ENCODE assay signal across 16 mouse cellular contexts in genomic region chr10:81143845-81144437, GRCm38 (mm10). TPM values are rescaled to one million over a fixed set of nuclear protein-coding genes. Genes with fewer than 3 reads are reported as not detected.
DNase-seq lines count a peak whose midpoint lies in the region; ATAC-seq and TF ChIP-seq lines count a peak whose summit lies in the region.
"Had no signal": no experiment of that assay in that cellular context is flagged by ENCODE, and none has a peak within 500 bp of the region (broad histone marks: within the 10 kb centered on the region; RNA-seq: fewer than 3 reads in every experiment).

No protein-coding gene starts in this region.

- no peak for DNase-seq in midbrain, embryonic 10.5 days (ENCODE audit: low spot score)
- DNase-seq in midbrain, embryonic 11.5 days (ENCODE audit: low spot score, missing footprints) = no peak
- DNase-seq in limb, embryonic 10.5 days (ENCODE audit: low spot score) = no peak
- no peak for DNase-seq in stomach, postnatal 0 days (ENCODE audit: low spot score)
- no peak for DNase-seq in left cerebral cortex, adult 11 months (ENCODE audit: low spot score)
- no peak for DNase-seq in kidney, adult 11 months
- DNase-seq: embryo, embryonic 11 days; forebrain, postnatal 0 days; gastrocnemius, postnatal 14 days had no signal

- ATAC-seq in forebrain, embryonic 12.5 days (ENCODE audit: low FRiP score) = no peak
- ATAC-seq in forebrain, embryonic 16.5 days = no peak
- no peak for ATAC-seq in midbrain, embryonic 11.5 days (ENCODE audit: low FRiP score)
- no peak for ATAC-seq in stomach, postnatal 0 days (ENCODE audit: low FRiP score, low TSS enrichment)
- ATAC-seq: activated CD4-positive, CD25-positive, alpha-beta regulatory T cell, adult 4 months; forebrain, postnatal 0 days had no signal

- H3K4me2 ChIP-seq in forebrain, embryonic 12.5 days = no peak overlapping the region
- H3K4me2 ChIP-seq in forebrain, embryonic 16.5 days (ENCODE audit: low read length) = no peak overlapping the region
- H3K4me2 ChIP-seq in midbrain, embryonic 11.5 days = no peak overlapping the region
- no peak overlapping the region for H3K4me2 ChIP-seq in stomach, postnatal 0 days (replicated peaks; ENCODE audit: low read depth)
- H3K4me2 ChIP-seq: embryonic facial prominence, embryonic 12.5 days; heart, embryonic 13.5 days; hindbrain, embryonic 15.5 days had no signal

- TF ChIP-seq EP300 in stomach, postnatal 0 days (optimal IDR thresholded peaks at IDR 0.05) = no peak

- peaks cover 57% of the 10 kb centered on the region for H3K36me3 ChIP-seq in forebrain, embryonic 12.5 days (replicated peaks)
- peaks cover 25% of the 10 kb centered on the region for H3K36me3 ChIP-seq in forebrain, embryonic 16.5 days (ENCODE audit: control insufficient read depth, insufficient read depth)
- peaks cover 62% of the 10 kb centered on the region for H3K36me3 ChIP-seq in midbrain, embryonic 10.5 days
- peaks cover 38% of the 10 kb centered on the region for H3K36me3 ChIP-seq in midbrain, embryonic 11.5 days (ENCODE audit: control insufficient read depth, insufficient read depth, low read length)
- peaks cover 85% of the 10 kb centered on the region for H3K36me3 ChIP-seq in limb, embryonic 10.5 days
- H3K36me3 ChIP-seq in stomach, postnatal 0 days (ENCODE audit: control insufficient read depth, insufficient read depth, low read length) = peaks cover 31% of the 10 kb centered on the region

- no peak overlapping the region for H3K4me3 ChIP-seq in forebrain, embryonic 12.5 days (replicated peaks)
- no peak overlapping the region for H3K4me3 ChIP-seq in forebrain, embryonic 16.5 days (replicated peaks; ENCODE audit: low read length)
- peak overlapping the region; percentile 24 for H3K4me3 ChIP-seq in midbrain, embryonic 10.5 days
- H3K4me3 ChIP-seq in midbrain, embryonic 11.5 days (ENCODE audit: low read depth, low read length) = no peak overlapping the region
- H3K4me3 ChIP-seq in limb, embryonic 10.5 days = peak overlapping the region; percentile 16
- no peak overlapping the region for H3K4me3 ChIP-seq in stomach, postnatal 0 days (ENCODE audit: low read depth, low read length)
- H3K4me3 ChIP-seq: embryonic facial prominence, embryonic 12.5 days; heart, embryonic 13.5 days; hindbrain, embryonic 15.5 days had no signal

- WGBS in forebrain, embryonic 12.5 days = 96% methylated on average over 52 of the region's 52 CpGs
- 95% methylated on average over 52 of the region's 52 CpGs for WGBS in forebrain, embryonic 16.5 days
- 97% methylated on average over 52 of the region's 52 CpGs for WGBS in midbrain, embryonic 10.5 days
- 96% methylated on average over 52 of the region's 52 CpGs for WGBS in midbrain, embryonic 11.5 days
- WGBS in limb, embryonic 10.5 days = 97% methylated on average over 52 of the region's 52 CpGs
- 94% methylated on average over 52 of the region's 52 CpGs for WGBS in stomach, postnatal 0 days

- H3K9me3 ChIP-seq in forebrain, embryonic 12.5 days = no peaks in the 10 kb centered on the region
- H3K9me3 ChIP-seq in forebrain, embryonic 16.5 days (ENCODE audit: control insufficient read depth, low read length) = no peaks in the 10 kb centered on the region
- H3K9me3 ChIP-seq in midbrain, embryonic 10.5 days (replicated peaks) = 0 out of 2 replicates have a peak, but pooled peaks cover 4% of the 10 kb centered on the region
- no peaks in the 10 kb centered on the region for H3K9me3 ChIP-seq in midbrain, embryonic 11.5 days (ENCODE audit: control insufficient read depth, low read length)
- H3K9me3 ChIP-seq in limb, embryonic 10.5 days (replicated peaks) = no peaks in the 10 kb centered on the region
- H3K9me3 ChIP-seq in stomach, postnatal 0 days (ENCODE audit: control insufficient read depth, low read length) = no peaks in the 10 kb centered on the region
- H3K9me3 ChIP-seq: embryonic facial prominence, embryonic 12.5 days; heart, embryonic 13.5 days; hindbrain, embryonic 15.5 days had no signal

- H3K9ac ChIP-seq in forebrain, embryonic 12.5 days = no peak overlapping the region
- H3K9ac ChIP-seq in forebrain, embryonic 16.5 days (replicated peaks; ENCODE audit: low read depth, low read length) = no peak overlapping the region
- H3K9ac ChIP-seq in midbrain, embryonic 11.5 days (ENCODE audit: low read length) = no peak overlapping the region
- no peak overlapping the region for H3K9ac ChIP-seq in stomach, postnatal 0 days (ENCODE audit: low read length)
- H3K9ac ChIP-seq: embryonic facial prominence, embryonic 12.5 days; forebrain, postnatal 0 days; hindbrain, embryonic 15.5 days had no signal

- no peaks in the 10 kb centered on the region for H3K27me3 ChIP-seq in forebrain, embryonic 12.5 days
- H3K27me3 ChIP-seq in forebrain, embryonic 16.5 days (replicated peaks; ENCODE audit: control insufficient read depth, insufficient read depth, low read length) = no peaks in the 10 kb centered on the region
- no peaks in the 10 kb centered on the region for H3K27me3 ChIP-seq in midbrain, embryonic 10.5 days (ENCODE audit: low read depth, poor library complexity, severe bottlenecking)
- no peaks in the 10 kb centered on the region for H3K27me3 ChIP-seq in midbrain, embryonic 11.5 days (ENCODE audit: control insufficient read depth, insufficient read depth, low read length)
- no peaks in the 10 kb centered on the region for H3K27me3 ChIP-seq in limb, embryonic 10.5 days (ENCODE audit: low read depth, poor library complexity, severe bottlenecking)
- no peaks in the 10 kb centered on the region for H3K27me3 ChIP-seq in stomach, postnatal 0 days (ENCODE audit: control insufficient read depth, insufficient read depth, low read length)
- H3K27me3 ChIP-seq: embryonic facial prominence, embryonic 12.5 days; heart, embryonic 13.5 days; hindbrain, embryonic 15.5 days; Patski had no signal

- H3K27ac ChIP-seq in forebrain, embryonic 12.5 days = peak overlapping the region; percentile 19; the same call in 1 of the 2 replicates
- H3K27ac ChIP-seq in forebrain, embryonic 16.5 days (ENCODE audit: low read length) = no peak overlapping the region
- no peak overlapping the region for H3K27ac ChIP-seq in midbrain, embryonic 10.5 days (replicated peaks)
- H3K27ac ChIP-seq in midbrain, embryonic 11.5 days (ENCODE audit: low read depth, low read length) = no peak overlapping the region
- no peak overlapping the region for H3K27ac ChIP-seq in limb, embryonic 10.5 days
- 0 out of 2 replicates have a peak overlapping the region, but pooled peaks have one; percentile 96 for H3K27ac ChIP-seq in stomach, postnatal 0 days (replicated peaks)
- H3K27ac ChIP-seq: heart, embryonic 13.5 days; hindbrain, embryonic 15.5 days had no signal

- H3K4me1 ChIP-seq in forebrain, embryonic 12.5 days = peaks cover 41% of the 10 kb centered on the region
- peaks cover 32% of the 10 kb centered on the region for H3K4me1 ChIP-seq in forebrain, embryonic 16.5 days (replicated peaks; ENCODE audit: control insufficient read depth, insufficient read depth, low read length)
- H3K4me1 ChIP-seq in midbrain, embryonic 10.5 days = peaks cover 47% of the 10 kb centered on the region
- H3K4me1 ChIP-seq in midbrain, embryonic 11.5 days (ENCODE audit: control insufficient read depth, insufficient read depth, low read length) = peaks cover 24% of the 10 kb centered on the region
- peaks cover 53% of the 10 kb centered on the region for H3K4me1 ChIP-seq in limb, embryonic 10.5 days
- peaks cover 9% of the 10 kb centered on the region for H3K4me1 ChIP-seq in stomach, postnatal 0 days (replicated peaks; ENCODE audit: control insufficient read depth, insufficient read depth)

- no peak for TF ChIP-seq CTCF in stomach, postnatal 0 days (IDR thresholded peaks at IDR 0.05; ENCODE audit: low read depth)

RNA-seq across cellular contexts. Expression of gene Zbtb7a, which starts 8.9 kb away (rescaled TPM):
- polyA plus RNA-seq in forebrain, embryonic 12.5 days (2016; fragmentation: Nextera tagmentation; extraction: Ambion mirVana) = 12.4 and 13.5 TPM in 2 replicates
- 11.6 and 11.8 TPM in 2 replicates for polyA plus RNA-seq in forebrain, embryonic 16.5 days (2015; fragmentation: Nextera tagmentation; extraction: Ambion mirVana)
- polyA plus RNA-seq in midbrain, embryonic 10.5 days (2016; fragmentation: Nextera tagmentation; extraction: Ambion mirVana) = 7.8 and 9.8 TPM in 2 replicates
- 5.3 and 5.6 TPM in 2 replicates for polyA plus RNA-seq in midbrain, embryonic 11.5 days (2014; fragmentation: Nextera tagmentation; extraction: Ambion mirVana)
- 9.6 and 11.7 TPM in 2 replicates for polyA plus RNA-seq in limb, embryonic 10.5 days (2016; fragmentation: Nextera tagmentation; extraction: Ambion mirVana)
- polyA plus RNA-seq in stomach, postnatal 0 days (2015; fragmentation: Nextera tagmentation; extraction: Ambion mirVana) = 87.5 and 94.1 TPM in 2 replicates

RNA-seq across cellular contexts. Expression of gene Pias4, which starts 23.8 kb away (rescaled TPM):
- 51.6 and 52.9 TPM in 2 replicates for polyA plus RNA-seq in forebrain, embryonic 12.5 days (2016; fragmentation: Nextera tagmentation; extraction: Ambion mirVana)
- polyA plus RNA-seq in forebrain, embryonic 16.5 days (2015; fragmentation: Nextera tagmentation; extraction: Ambion mirVana) = 48.5 and 62.7 TPM in 2 replicates
- polyA plus RNA-seq in midbrain, embryonic 10.5 days (2016; fragmentation: Nextera tagmentation; extraction: Ambion mirVana) = 61.4 and 68.5 TPM in 2 replicates
- 42.1 and 46.5 TPM in 2 replicates for polyA plus RNA-seq in midbrain, embryonic 11.5 days (2014; fragmentation: Nextera tagmentation; extraction: Ambion mirVana)
- polyA plus RNA-seq in limb, embryonic 10.5 days (2016; fragmentation: Nextera tagmentation; extraction: Ambion mirVana) = 73.6 and 73.9 TPM in 2 replicates
- 18.7 and 20.9 TPM in 2 replicates for polyA plus RNA-seq in stomach, postnatal 0 days (2015; fragmentation: Nextera tagmentation; extraction: Ambion mirVana)

RNA-seq across cellular contexts. Expression of gene Eef2, which starts 32.5 kb away (rescaled TPM):
- 518 and 540 TPM in 2 replicates for polyA plus RNA-seq in forebrain, embryonic 12.5 days (2016; fragmentation: Nextera tagmentation; extraction: Ambion mirVana)
- 652 and 674 TPM in 2 replicates for polyA plus RNA-seq in forebrain, embryonic 16.5 days (2015; fragmentation: Nextera tagmentation; extraction: Ambion mirVana)
- 528 and 571 TPM in 2 replicates for polyA plus RNA-seq in midbrain, embryonic 10.5 days (2016; fragmentation: Nextera tagmentation; extraction: Ambion mirVana)
- polyA plus RNA-seq in midbrain, embryonic 11.5 days (2014; fragmentation: Nextera tagmentation; extraction: Ambion mirVana) = 398 and 422 TPM in 2 replicates
- 575 and 611 TPM in 2 replicates for polyA plus RNA-seq in limb, embryonic 10.5 days (2016; fragmentation: Nextera tagmentation; extraction: Ambion mirVana)
- polyA plus RNA-seq in stomach, postnatal 0 days (2015; fragmentation: Nextera tagmentation; extraction: Ambion mirVana) = 337 and 380 TPM in 2 replicates

RNA-seq across cellular contexts. Expression of gene Map2k2, which starts 38.2 kb away (rescaled TPM):
- polyA plus RNA-seq in forebrain, embryonic 12.5 days (2016; fragmentation: Nextera tagmentation; extraction: Ambion mirVana) = 208 and 210 TPM in 2 replicates
- 210 and 213 TPM in 2 replicates for polyA plus RNA-seq in forebrain, embryonic 16.5 days (2015; fragmentation: Nextera tagmentation; extraction: Ambion mirVana)
- polyA plus RNA-seq in midbrain, embryonic 10.5 days (2016; fragmentation: Nextera tagmentation; extraction: Ambion mirVana) = 215 TPM in 2 replicates
- polyA plus RNA-seq in midbrain, embryonic 11.5 days (2014; fragmentation: Nextera tagmentation; extraction: Ambion mirVana) = 189 and 210 TPM in 2 replicates
- polyA plus RNA-seq in limb, embryonic 10.5 days (2016; fragmentation: Nextera tagmentation; extraction: Ambion mirVana) = 244 and 245 TPM in 2 replicates
- polyA plus RNA-seq in stomach, postnatal 0 days (2015; fragmentation: Nextera tagmentation; extraction: Ambion mirVana) = 135 and 142 TPM in 2 replicates

RNA-seq across cellular contexts. Expression of gene Dapk3, which starts 38.9 kb away (rescaled TPM):
- 62.8 and 67.4 TPM in 2 replicates for polyA plus RNA-seq in forebrain, embryonic 12.5 days (2016; fragmentation: Nextera tagmentation; extraction: Ambion mirVana)
- polyA plus RNA-seq in forebrain, embryonic 16.5 days (2015; fragmentation: Nextera tagmentation; extraction: Ambion mirVana) = 55.1 and 56.9 TPM in 2 replicates
- polyA plus RNA-seq in midbrain, embryonic 10.5 days (2016; fragmentation: Nextera tagmentation; extraction: Ambion mirVana) = 52.7 and 53.3 TPM in 2 replicates
- polyA plus RNA-seq in midbrain, embryonic 11.5 days (2014; fragmentation: Nextera tagmentation; extraction: Ambion mirVana) = 49.7 and 50.6 TPM in 2 replicates
- polyA plus RNA-seq in limb, embryonic 10.5 days (2016; fragmentation: Nextera tagmentation; extraction: Ambion mirVana) = 46.5 and 52.0 TPM in 2 replicates
- polyA plus RNA-seq in stomach, postnatal 0 days (2015; fragmentation: Nextera tagmentation; extraction: Ambion mirVana) = 44.6 and 51.8 TPM in 2 replicates

Comparison
In these comparisons a context has a peak if more than half of its experiments do, and no peak if none do; other contexts are left out.
1. H3K27ac ChIP-seq: peak in forebrain, embryonic 12.5 days (single experiment) and stomach, postnatal 0 days (single experiment); none in forebrain, embryonic 16.5 days (single experiment), midbrain, embryonic 10.5 days (single experiment), midbrain, embryonic 11.5 days (single experiment) and limb, embryonic 10.5 days (single experiment).
2. H3K4me3 ChIP-seq: peak in midbrain, embryonic 10.5 days (single experiment) and limb, embryonic 10.5 days (single experiment); none in forebrain, embryonic 12.5 days (single experiment), forebrain, embryonic 16.5 days (single experiment), midbrain, embryonic 11.5 days (single experiment) and stomach, postnatal 0 days (single experiment).